Mouse (Mus musculus): ENCODE measurements around the gene Oma1. TPM values are rescaled to one million over a fixed set of nuclear protein-coding genes. Genes with fewer than 3 reads are reported as not detected.

Oma1 gene
- polyA plus RNA-seq, 1 experiment from 2014 or later: 8.4 TPM

DNA sequence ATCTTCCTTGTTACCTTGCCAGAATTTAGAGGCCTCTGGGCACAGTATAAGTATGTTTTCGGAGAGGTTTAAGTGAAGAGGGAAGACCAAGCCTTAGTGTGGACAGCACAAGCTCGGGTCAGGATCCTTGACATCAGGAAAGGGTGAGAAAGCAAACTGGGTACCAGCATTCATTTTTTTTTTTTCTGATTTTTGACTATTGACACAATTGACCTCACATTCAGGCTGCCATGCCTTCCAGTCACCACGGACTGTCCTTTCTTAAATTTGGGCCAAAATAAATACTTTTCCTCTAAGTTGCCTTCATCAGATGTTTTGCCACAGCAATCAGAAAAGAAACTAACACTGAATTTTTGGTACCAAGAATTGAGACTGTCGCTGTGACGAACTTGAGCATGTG, 68.6 kb downstream of the Oma1 start:
- WGBS: 89% methylated on average over 5 of the region's 5 CpGs
- Histone ChIP-seq H3K4me2 (no peak overlapping the region), H3K4me3 (replicated peaks) (no peak overlapping the region), H3K4me1 (no peaks in the 10 kb centered on the region), H3K36me3 (no peaks in the 10 kb centered on the region), H3K9ac (replicated peaks) (no peak overlapping the region), H3K27ac (replicated peaks) (no peak overlapping the region), H3K9me3 (replicated peaks) (no peaks in the 10 kb centered on the region), H3K27me3 (replicated peaks) (no peaks in the 10 kb centered on the region)
- no peak for ATAC-seq (ENCODE audit: low FRiP score)

DNA sequence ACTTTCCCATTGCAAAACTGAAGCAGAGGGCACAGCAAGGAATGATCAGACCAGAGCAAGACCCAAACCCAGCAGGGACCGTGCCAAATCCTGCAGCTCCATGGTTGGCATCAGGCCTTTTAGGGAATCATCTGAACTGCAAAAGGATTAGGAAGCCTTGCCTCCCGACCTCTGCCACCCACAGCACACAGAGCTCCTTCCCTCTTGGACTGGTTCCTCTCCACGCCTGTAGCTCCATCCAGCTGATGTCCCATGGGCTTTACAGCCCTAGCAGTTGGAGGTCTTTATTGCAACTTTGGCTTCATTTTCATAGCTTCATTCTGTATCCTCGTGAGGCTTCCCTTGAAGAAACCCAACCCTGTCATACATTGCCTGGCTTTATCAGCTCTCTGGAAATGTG, 71.4 kb downstream of the Oma1 start:
- H3K9ac ChIP-seq (replicated peaks): no peak overlapping the region
- H3K27ac ChIP-seq (replicated peaks): no peak overlapping the region
- H3K27me3 ChIP-seq (replicated peaks): no peaks in the 10 kb centered on the region
- H3K4me2 ChIP-seq: no peak overlapping the region
- no peak overlapping the region for H3K4me3 ChIP-seq (replicated peaks)
- ATAC-seq (ENCODE audit: low FRiP score): no peak
- WGBS: 74% methylated on average over 4 of the region's 4 CpGs
- H3K9me3 ChIP-seq (replicated peaks): no peaks in the 10 kb centered on the region
- no peaks in the 10 kb centered on the region for H3K36me3 ChIP-seq
- 0 out of 2 replicates have a peak, but pooled peaks cover 4% of the 10 kb centered on the region for H3K4me1 ChIP-seq

DNA sequence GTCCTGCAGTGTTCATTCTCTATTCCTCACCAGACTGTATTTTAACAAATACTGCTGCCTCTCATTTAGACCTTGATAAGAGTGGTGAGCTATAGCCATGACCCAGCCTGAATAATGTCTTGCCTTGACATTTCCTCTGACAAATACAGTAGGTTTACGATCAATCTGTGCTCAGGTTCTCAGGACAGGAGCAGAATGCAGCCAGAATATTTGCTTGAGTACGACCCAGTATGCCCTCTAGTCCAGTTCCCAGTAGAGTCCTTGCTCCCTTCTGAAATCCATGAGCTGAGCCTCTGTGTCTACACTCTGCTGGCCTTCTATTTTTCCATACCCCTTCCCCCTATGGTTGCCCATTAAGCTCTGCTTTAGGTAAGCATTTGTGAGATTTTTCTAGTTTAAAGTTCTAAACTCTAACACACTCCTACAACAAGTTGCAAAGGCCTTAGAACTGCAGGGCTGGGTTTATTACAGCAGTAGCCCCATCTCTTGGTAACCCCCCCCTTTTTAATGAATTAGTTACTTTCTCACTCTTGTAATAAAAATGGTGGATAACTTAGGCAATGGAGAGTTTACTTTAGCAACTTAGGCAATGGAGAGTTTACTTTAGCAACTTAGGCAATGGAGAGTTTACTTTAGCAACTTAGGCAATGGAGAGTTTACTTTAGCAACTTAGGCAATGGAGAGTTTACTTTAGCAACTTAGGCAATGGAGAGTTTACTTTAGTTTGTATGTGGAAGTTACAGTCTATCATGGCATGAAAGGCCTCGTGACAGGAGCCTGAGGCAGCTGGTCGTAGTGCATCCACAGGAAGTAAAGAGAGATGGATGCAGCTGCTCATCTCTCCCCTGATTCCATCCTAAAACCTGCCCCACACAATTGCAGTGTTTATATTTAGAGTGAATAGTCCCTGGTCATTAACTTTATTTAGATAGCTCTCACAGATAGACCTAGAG, 72.5 kb downstream of the Oma1 start:
- Histone ChIP-seq H3K36me3 (no peaks in the 10 kb centered on the region), H3K4me2 (no peak overlapping the region), H3K27me3 (replicated peaks) (no peaks in the 10 kb centered on the region), H3K4me1 (0 out of 2 replicates have a peak, but pooled peaks cover 4% of the 10 kb centered on the region), H3K27ac (replicated peaks) (no peak overlapping the region), H3K9ac (replicated peaks) (no peak overlapping the region), H3K9me3 (replicated peaks) (no peaks in the 10 kb centered on the region), H3K4me3 (replicated peaks) (no peak overlapping the region)
- 76% methylated on average over 4 of the region's 4 CpGs for WGBS
- no peak for ATAC-seq (ENCODE audit: low FRiP score)

DNA sequence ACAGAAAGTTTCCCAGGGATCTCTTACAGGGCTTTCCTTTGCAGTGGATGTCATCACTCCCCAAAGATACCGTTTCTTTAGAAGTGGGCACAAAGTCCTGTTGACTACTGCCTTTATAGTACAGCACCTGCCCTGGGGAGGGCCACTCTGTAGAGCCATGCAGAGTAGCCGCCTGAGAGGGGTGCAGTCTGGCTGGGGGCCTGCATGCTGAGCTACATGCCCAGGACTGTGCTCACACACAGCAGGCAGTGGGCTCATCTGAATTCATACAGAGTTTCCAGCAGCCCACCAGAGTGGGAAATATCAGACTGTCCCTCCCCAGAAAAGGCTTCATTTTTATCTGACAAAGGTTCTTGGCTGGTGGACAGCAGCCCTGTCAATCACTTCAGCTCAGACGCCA, 73.7 kb downstream of the Oma1 start:
- no peak for ATAC-seq (ENCODE audit: low FRiP score)
- H3K9me3 ChIP-seq (replicated peaks): no peaks in the 10 kb centered on the region
- H3K36me3 ChIP-seq: no peaks in the 10 kb centered on the region
- H3K4me1 ChIP-seq: 0 out of 2 replicates have a peak, but pooled peaks cover 4% of the 10 kb centered on the region
- H3K4me3 ChIP-seq (replicated peaks): no peak overlapping the region
- no peaks in the 10 kb centered on the region for H3K27me3 ChIP-seq (replicated peaks)
- H3K9ac ChIP-seq (replicated peaks): no peak overlapping the region
- H3K27ac ChIP-seq (replicated peaks): no peak overlapping the region
- 72% methylated on average over 3 of the region's 3 CpGs for WGBS
- H3K4me2 ChIP-seq: no peak overlapping the region

DNA sequence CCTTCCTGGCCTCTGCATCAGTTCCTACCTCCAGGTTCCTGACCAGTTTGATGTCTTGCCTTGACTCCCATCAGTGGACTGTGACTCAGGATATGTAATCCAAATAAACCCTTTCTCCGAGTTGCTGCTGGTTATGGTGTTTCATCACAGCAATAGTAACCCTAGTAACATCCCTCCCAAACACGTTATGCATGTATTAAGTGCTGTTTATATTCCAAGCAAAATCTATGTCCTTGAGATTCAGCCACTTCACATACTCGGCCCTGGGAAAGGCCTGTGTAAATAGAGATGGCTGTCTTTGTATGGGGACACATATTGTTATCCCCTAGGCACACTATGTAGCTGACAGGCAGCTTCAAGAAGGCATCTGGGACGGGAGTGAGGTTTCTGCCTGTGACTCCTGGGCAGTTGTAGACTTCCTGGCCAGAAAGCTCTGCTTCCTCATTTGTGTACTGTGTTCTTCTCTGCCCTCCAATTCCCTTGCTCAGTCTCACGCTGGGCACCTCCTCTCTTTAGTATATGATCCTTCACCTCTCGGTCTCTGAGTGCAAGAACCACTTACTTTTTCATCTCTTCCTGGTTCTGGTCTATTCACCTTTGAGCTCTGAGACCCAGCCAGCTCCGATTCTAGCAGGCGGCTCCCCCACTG, 75.0 kb downstream of the Oma1 start:
- H3K4me1 ChIP-seq: 0 out of 2 replicates have a peak, but pooled peaks cover 4% of the 10 kb centered on the region
- no peak overlapping the region for H3K4me2 ChIP-seq
- no peak overlapping the region for H3K27ac ChIP-seq (replicated peaks)
- WGBS: 80% methylated on average over 8 of the region's 8 CpGs
- no peaks in the 10 kb centered on the region for H3K36me3 ChIP-seq
- H3K4me3 ChIP-seq (replicated peaks): no peak overlapping the region
- no peaks in the 10 kb centered on the region for H3K9me3 ChIP-seq (replicated peaks)
- H3K9ac ChIP-seq (replicated peaks): no peak overlapping the region
- no peaks in the 10 kb centered on the region for H3K27me3 ChIP-seq (replicated peaks)
- no peak for ATAC-seq (ENCODE audit: low FRiP score)

DNA sequence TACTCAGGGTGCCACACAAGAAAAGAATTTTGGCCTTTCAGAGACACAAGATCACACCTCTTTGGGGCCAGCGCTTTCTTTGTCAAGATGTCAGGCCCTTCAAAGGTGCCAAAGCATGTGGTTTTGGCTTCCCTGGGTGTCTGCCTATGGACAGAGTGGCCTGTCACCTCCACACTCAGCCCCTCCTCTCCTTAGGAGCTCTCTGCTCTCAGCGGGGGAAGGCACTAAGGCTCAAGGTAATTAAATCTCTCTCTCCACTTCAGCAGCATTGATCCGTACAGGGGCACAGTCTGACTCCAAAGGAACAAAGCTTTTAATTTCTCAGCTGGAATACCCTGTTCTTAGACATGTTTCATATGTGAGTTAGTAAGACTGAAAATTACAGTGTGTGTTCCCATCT, 76.0 kb downstream of the Oma1 start:
- Histone ChIP-seq H3K4me3 (replicated peaks) (no peak overlapping the region), H3K4me1 (0 out of 2 replicates have a peak, but pooled peaks cover 4% of the 10 kb centered on the region), H3K27me3 (replicated peaks) (no peaks in the 10 kb centered on the region), H3K27ac (replicated peaks) (no peak overlapping the region), H3K9ac (replicated peaks) (no peak overlapping the region), H3K36me3 (no peaks in the 10 kb centered on the region), H3K4me2 (no peak overlapping the region), H3K9me3 (replicated peaks) (no peaks in the 10 kb centered on the region)
- ATAC-seq (ENCODE audit: low FRiP score): no peak
- 36% methylated on average over 3 of the region's 3 CpGs for WGBS

DNA sequence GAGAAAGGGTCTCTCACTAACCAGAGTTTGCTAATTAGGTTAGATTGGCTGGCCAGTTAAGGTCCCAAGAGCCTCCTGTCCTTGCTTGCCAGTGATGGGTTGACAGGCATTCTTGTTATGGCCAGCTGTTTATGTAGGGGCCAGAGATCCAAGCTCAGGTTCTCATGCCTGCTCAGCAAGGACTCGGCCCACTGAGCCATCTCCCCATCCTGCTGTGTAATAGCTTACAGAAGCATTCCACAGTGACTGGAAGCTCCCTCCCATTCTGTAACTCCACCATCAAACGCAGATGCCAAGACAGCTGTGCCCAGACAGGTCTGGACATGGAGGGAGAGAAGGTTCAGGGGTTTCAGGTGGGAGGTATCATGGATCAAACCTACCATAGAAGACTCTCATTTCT, 76.9 kb downstream of the Oma1 start:
- ATAC-seq (ENCODE audit: low FRiP score): no peak
- Histone ChIP-seq H3K27me3 (replicated peaks) (no peaks in the 10 kb centered on the region), H3K4me2 (no peak overlapping the region), H3K9ac (replicated peaks) (no peak overlapping the region), H3K27ac (replicated peaks) (no peak overlapping the region), H3K4me3 (replicated peaks) (no peak overlapping the region), H3K9me3 (replicated peaks) (no peaks in the 10 kb centered on the region), H3K36me3 (no peaks in the 10 kb centered on the region), H3K4me1 (0 out of 2 replicates have a peak, but pooled peaks cover 4% of the 10 kb centered on the region)
- 62% methylated on average over 2 of the region's 2 CpGs for WGBS

DNA sequence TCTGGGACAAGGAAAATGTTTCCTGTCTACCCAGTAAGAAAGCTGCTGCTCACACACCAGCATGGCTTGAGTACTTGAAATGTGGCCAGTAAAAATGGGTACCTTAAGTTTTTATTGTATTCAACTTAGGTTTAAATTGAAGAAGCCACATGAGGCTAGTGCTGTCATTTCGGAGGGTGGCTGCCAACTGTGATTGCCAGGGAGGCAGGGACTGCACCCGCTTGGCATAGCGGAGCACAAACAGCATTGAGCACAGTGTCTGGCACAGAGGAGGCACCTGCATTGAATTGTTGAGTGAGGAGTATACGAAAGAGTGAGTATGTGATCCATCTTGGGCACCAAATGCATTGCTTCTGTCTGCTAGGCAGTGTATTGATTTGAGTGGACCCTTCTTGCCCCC, 81.5 kb downstream of the Oma1 start:
- no peak for ATAC-seq (ENCODE audit: low FRiP score)
- no peak overlapping the region for H3K4me3 ChIP-seq (replicated peaks)
- H3K4me2 ChIP-seq: no peak overlapping the region
- WGBS: 89% methylated on average over 4 of the region's 4 CpGs
- no peaks in the 10 kb centered on the region for H3K9me3 ChIP-seq (replicated peaks)
- no peaks in the 10 kb centered on the region for H3K27me3 ChIP-seq (replicated peaks)
- H3K36me3 ChIP-seq: no peaks in the 10 kb centered on the region
- H3K9ac ChIP-seq (replicated peaks): no peak overlapping the region
- H3K27ac ChIP-seq (replicated peaks): no peak overlapping the region
- no peaks in the 10 kb centered on the region for H3K4me1 ChIP-seq

DNA sequence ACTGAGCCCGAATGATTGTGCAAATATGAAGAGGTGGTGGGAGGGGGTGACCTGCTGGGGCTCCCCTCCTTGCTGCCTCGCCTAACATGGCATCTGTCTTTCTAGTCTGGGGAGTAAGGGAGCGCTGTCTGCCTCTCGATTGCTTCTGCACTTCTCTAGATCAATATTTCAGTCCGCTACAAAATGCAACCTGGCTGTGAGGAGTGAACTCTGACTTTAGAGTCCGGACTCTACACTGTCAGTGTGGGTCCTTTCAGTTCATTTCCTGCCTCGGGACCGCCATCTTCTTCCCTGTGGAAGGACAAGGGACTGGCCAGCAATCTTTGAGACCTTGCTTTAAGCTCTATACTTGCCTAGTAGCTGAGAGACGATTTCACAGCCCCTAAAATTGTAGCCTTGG, 82.3 kb downstream of the Oma1 start:
- H3K27ac ChIP-seq (replicated peaks): no peak overlapping the region
- no peak overlapping the region for H3K9ac ChIP-seq (replicated peaks)
- H3K9me3 ChIP-seq (replicated peaks): no peaks in the 10 kb centered on the region
- no peak for ATAC-seq (ENCODE audit: low FRiP score)
- WGBS: 83% methylated on average over 9 of the region's 9 CpGs
- no peak overlapping the region for H3K4me3 ChIP-seq (replicated peaks)
- no peak overlapping the region for H3K4me2 ChIP-seq
- H3K36me3 ChIP-seq: no peaks in the 10 kb centered on the region
- no peaks in the 10 kb centered on the region for H3K27me3 ChIP-seq (replicated peaks)
- no peaks in the 10 kb centered on the region for H3K4me1 ChIP-seq

DNA sequence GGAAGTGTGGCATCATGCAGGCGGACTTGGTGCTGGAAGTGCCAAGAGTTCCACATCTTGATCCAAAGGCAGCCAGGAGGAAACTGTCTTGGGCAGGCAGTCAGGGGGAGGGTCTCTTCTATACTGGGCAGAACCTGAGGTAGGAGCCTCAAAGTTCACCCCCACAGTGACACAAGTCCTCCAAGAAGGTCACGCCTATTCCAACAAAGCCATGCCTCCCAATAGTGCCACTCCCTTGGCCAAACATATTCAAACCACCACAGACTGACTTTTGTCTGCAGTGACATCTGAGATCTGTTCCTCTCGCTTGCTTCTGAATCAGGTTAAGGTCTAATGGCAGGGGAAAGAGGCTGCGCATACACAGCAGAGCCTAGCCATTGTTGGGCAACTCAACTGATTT, 83.3 kb downstream of the Oma1 start:
- ATAC-seq (ENCODE audit: low FRiP score): no peak
- no peak overlapping the region for H3K27ac ChIP-seq (replicated peaks)
- WGBS: 82% methylated on average over 4 of the region's 4 CpGs

DNA sequence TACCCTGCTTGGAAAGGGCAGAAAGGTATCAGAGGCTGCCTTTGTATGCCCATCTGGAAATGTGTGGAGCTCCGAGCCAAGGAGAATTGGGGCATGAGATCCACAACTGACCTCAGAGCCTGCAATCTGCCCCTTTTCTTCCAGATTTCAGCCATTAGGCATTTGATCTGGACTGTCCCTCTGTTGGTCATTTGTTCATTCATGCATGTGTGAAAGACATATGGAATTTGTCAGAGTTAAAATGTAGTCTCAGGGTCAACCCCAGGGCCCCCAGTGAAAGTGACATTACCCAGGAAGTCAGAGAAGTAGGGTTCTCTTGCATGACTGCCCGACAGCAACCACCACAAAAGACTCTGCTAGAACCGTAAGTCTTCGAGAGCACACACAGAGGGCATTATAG, 89.0 kb downstream of the Oma1 start:
- Histone ChIP-seq H3K4me1 (no peaks in the 10 kb centered on the region), H3K36me3 (no peaks in the 10 kb centered on the region), H3K4me2 (no peak overlapping the region), H3K4me3 (replicated peaks) (no peak overlapping the region), H3K9ac (replicated peaks) (no peak overlapping the region), H3K9me3 (replicated peaks) (no peaks in the 10 kb centered on the region), H3K27ac (replicated peaks) (no peak overlapping the region), H3K27me3 (replicated peaks) (no peaks in the 10 kb centered on the region)
- ATAC-seq (ENCODE audit: low FRiP score): no peak
- WGBS: 77% methylated on average over 4 of the region's 4 CpGs

More for the DNA sequence above, 83.3 kb downstream of the Oma1 start:
- H3K9ac ChIP-seq (replicated peaks): no peak overlapping the region
- no peaks in the 10 kb centered on the region for H3K4me1 ChIP-seq
- H3K36me3 ChIP-seq: no peaks in the 10 kb centered on the region
- H3K9me3 ChIP-seq (replicated peaks): no peaks in the 10 kb centered on the region
- H3K4me3 ChIP-seq (replicated peaks): no peak overlapping the region
- H3K4me2 ChIP-seq: no peak overlapping the region
- no peaks in the 10 kb centered on the region for H3K27me3 ChIP-seq (replicated peaks)

DNA sequence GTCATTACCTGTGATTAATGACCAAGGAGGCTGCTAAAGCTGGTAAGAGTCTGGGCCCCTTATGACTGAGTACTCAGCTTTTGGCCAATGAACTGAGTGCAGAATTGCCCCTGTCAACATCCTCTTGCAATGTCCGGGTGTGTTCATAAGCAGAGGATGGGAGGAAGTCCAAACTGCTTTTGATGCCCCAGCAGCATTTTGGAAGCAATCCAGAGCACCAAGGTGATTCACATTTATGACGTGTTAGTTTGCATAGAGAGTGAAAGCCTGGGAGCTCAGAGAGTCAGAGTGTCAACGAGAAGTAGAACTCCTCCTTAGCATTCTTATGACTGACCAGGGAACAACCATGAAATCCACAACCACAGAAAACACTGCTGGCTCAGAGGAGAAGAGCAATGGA, 91.7 kb downstream of the Oma1 start:
- ATAC-seq (ENCODE audit: low FRiP score): no peak
- Histone ChIP-seq H3K9me3 (replicated peaks) (no peaks in the 10 kb centered on the region), H3K4me2 (no peak overlapping the region), H3K27ac (replicated peaks) (no peak overlapping the region), H3K36me3 (no peaks in the 10 kb centered on the region), H3K27me3 (replicated peaks) (no peaks in the 10 kb centered on the region), H3K4me1 (no peaks in the 10 kb centered on the region), H3K9ac (replicated peaks) (no peak overlapping the region), H3K4me3 (replicated peaks) (no peak overlapping the region)
- WGBS: 61% methylated on average over 3 of the region's 3 CpGs

All from neural tube, embryonic 15.5 days (tissue).